ENCODE assay signal across 8 mouse cellular contexts in genomic region chr15:83350859-83351258, GRCm38 (mm10). TPM values are rescaled to one million over a fixed set of nuclear protein-coding genes. Genes with fewer than 3 reads are reported as not detected.
DNase-seq lines count a peak whose midpoint lies in the region; ATAC-seq lines count a peak whose summit lies in the region.

No protein-coding gene starts in this region.

- intact Hi-C loops in gastrocnemius, postnatal 36 days (cut with DNase I): no loop called here

- H3K4me1 ChIP-seq in forebrain, embryonic 13.5 days: peaks cover 11% of the 10 kb centered on the region
- H3K4me1 ChIP-seq in limb, embryonic 12.5 days (replicated peaks): peaks cover 10% of the 10 kb centered on the region
- H3K4me1 ChIP-seq in neural tube, embryonic 13.5 days (replicated peaks): peaks cover 17% of the 10 kb centered on the region

- H3K4me2 ChIP-seq in forebrain, embryonic 13.5 days: peak overlapping the region; percentile 92
- peak overlapping the region; percentile 91 for H3K4me2 ChIP-seq in limb, embryonic 12.5 days
- peak overlapping the region; percentile 73 for H3K4me2 ChIP-seq in neural tube, embryonic 13.5 days

- peak overlapping the region; percentile 84; the same call in 1 of the 2 replicates for H3K9ac ChIP-seq in forebrain, embryonic 13.5 days
- no peak overlapping the region for H3K9ac ChIP-seq in limb, embryonic 12.5 days (replicated peaks)
- H3K9ac ChIP-seq in neural tube, embryonic 13.5 days: peak overlapping the region; percentile 67

- peaks cover 3% of the 10 kb centered on the region; the same call in 1 of the 2 replicates for H3K36me3 ChIP-seq in forebrain, embryonic 13.5 days (ENCODE audit: poor library complexity, severe bottlenecking)
- peaks cover 13% of the 10 kb centered on the region; the same call in 1 of the 2 replicates for H3K36me3 ChIP-seq in limb, embryonic 12.5 days
- 0 out of 2 replicates have a peak, but pooled peaks cover 6% of the 10 kb centered on the region for H3K36me3 ChIP-seq in neural tube, embryonic 13.5 days

- no peak overlapping the region for H3K27ac ChIP-seq in forebrain, embryonic 13.5 days
- H3K27ac ChIP-seq in limb, embryonic 12.5 days: no peak overlapping the region
- H3K27ac ChIP-seq in neural tube, embryonic 13.5 days (replicated peaks): no peak overlapping the region

- peak; percentile 49 to 60 for DNase-seq in lung, adult 18-20 months
- DNase-seq in lung, postnatal 10 days: no peak
- DNase-seq in frontal cortex, postnatal 14 days (ENCODE audit: low spot score in 2 of 2): no peak
- DNase-seq in gastrocnemius, postnatal 36 days: no peak
- no peak for DNase-seq in kidney, adult 11 months

- no peaks in the 10 kb centered on the region for H3K27me3 ChIP-seq in forebrain, embryonic 13.5 days
- no peaks in the 10 kb centered on the region for H3K27me3 ChIP-seq in limb, embryonic 12.5 days
- no peaks in the 10 kb centered on the region for H3K27me3 ChIP-seq in neural tube, embryonic 13.5 days

- no peak overlapping the region for H3K4me3 ChIP-seq in forebrain, embryonic 13.5 days
- peak overlapping the region; percentile 83 for H3K4me3 ChIP-seq in limb, embryonic 12.5 days (replicated peaks)
- 0 out of 2 replicates have a peak overlapping the region, but pooled peaks have one; percentile 87 for H3K4me3 ChIP-seq in neural tube, embryonic 13.5 days

- H3K9me3 ChIP-seq in forebrain, embryonic 13.5 days (replicated peaks): no peaks in the 10 kb centered on the region
- no peaks in the 10 kb centered on the region for H3K9me3 ChIP-seq in limb, embryonic 12.5 days
- no peaks in the 10 kb centered on the region for H3K9me3 ChIP-seq in neural tube, embryonic 13.5 days

- ATAC-seq in forebrain, embryonic 13.5 days: no peak
- ATAC-seq in limb, embryonic 12.5 days (ENCODE audit: insufficient number of reproducible peaks, insufficient read depth, low FRiP score, low TSS enrichment, low read depth): no peak
- ATAC-seq in neural tube, embryonic 13.5 days (ENCODE audit: low read depth): no peak

- WGBS in forebrain, embryonic 13.5 days: 67% methylated on average over 2 of the region's 2 CpGs
- WGBS in limb, embryonic 12.5 days: 58% methylated on average over 2 of the region's 2 CpGs
- 66% methylated on average over 2 of the region's 2 CpGs for WGBS in neural tube, embryonic 13.5 days

RNA-seq across cellular contexts. Expression of gene Arfgap3, which starts 0.8 kb away (rescaled TPM):
- 33.6 and 37.3 TPM in 2 replicates for polyA plus RNA-seq in forebrain, embryonic 13.5 days (2015; fragmentation: Nextera tagmentation; extraction: Ambion mirVana)
- 40.3 and 42.5 TPM in 2 replicates for polyA plus RNA-seq in limb, embryonic 12.5 days (2016; fragmentation: Nextera tagmentation; extraction: Ambion mirVana)
- 39.6 and 43.5 TPM in 2 replicates for polyA plus RNA-seq in neural tube, embryonic 13.5 days (2015; fragmentation: Nextera tagmentation; extraction: Ambion mirVana)
- 1 to 10 TPM; 5.7 to 6.1 TPM for total RNA-seq in gastrocnemius, postnatal 36 days (2021)

Comparison
In these comparisons a context has a peak if more than half of its experiments do, and no peak if none do; other contexts are left out.
1. DNase-seq: peak in lung, adult 18-20 months (2 of 2); none in lung, postnatal 10 days (single experiment), frontal cortex, postnatal 14 days (0 of 2), gastrocnemius, postnatal 36 days (0 of 2) and kidney, adult 11 months (single experiment).
2. Peak in every context shown above with its lines, with median percentiles within 50 percentile points of each other: H3K4me2 ChIP-seq.